Mouse (Mus musculus) hindbrain, embryonic 16.5 days (tissue): Measurements from ENCODE around the gene Cnn2. TPM values are rescaled to one million over a fixed set of nuclear protein-coding genes. Genes with fewer than 3 reads are reported as not detected.

Experiments
- ATAC-seq: fragments of 200-750 bp; cut with Nextera tagmentation; 2 replicates; pipeline ENCODE4 v1.8.0; 2017; ENCODE audit warnings: moderate TSS enrichment, moderate library complexity
- H3K27ac ChIP-seq: fragments of 300-500 bp; sonication (generic); 2 replicates; pipeline ENCODE4 v1.5.1; 2014; ENCODE audit warnings: low read depth, mild to moderate bottlenecking, control low read depth, low read length, moderate library complexity
- H3K27me3 ChIP-seq: fragments of 300-500 bp; sonication (generic); replicated peaks from 2 replicates; pipeline ENCODE4 v1.6.1; 2014; ENCODE audit warnings: low read length; ENCODE audit not compliant: control insufficient read depth, insufficient read depth
- H3K36me3 ChIP-seq: fragments of 300-500 bp; sonication (generic); 2 replicates; pipeline ENCODE4 v1.6.1; 2014; ENCODE audit warnings: mild to moderate bottlenecking, low read length, moderate library complexity, mixed read lengths; ENCODE audit not compliant: control insufficient read depth, insufficient read depth
- H3K4me1 ChIP-seq: fragments of 300-500 bp; sonication (generic); 2 replicates; pipeline ENCODE4 v1.6.1; 2014; ENCODE audit warnings: low read depth, low read length; ENCODE audit not compliant: control insufficient read depth, insufficient read depth
- H3K4me2 ChIP-seq: fragments of 300-500 bp; sonication (generic); 2 replicates; pipeline ENCODE4 v1.6.1; 2014; ENCODE audit warnings: mild to moderate bottlenecking, low read length, control low read depth, moderate library complexity
- H3K4me3 ChIP-seq: fragments of 300-500 bp; sonication (generic); 2 replicates; pipeline ENCODE4 v1.5.1; 2014; ENCODE audit warnings: mild to moderate bottlenecking, low read length, control low read depth, moderate library complexity
- H3K9ac ChIP-seq: fragments of 300-500 bp; sonication (generic); 2 replicates; pipeline ENCODE4 v1.6.1; 2014; ENCODE audit warnings: low read depth, mild to moderate bottlenecking, control low read depth, low read length, moderate library complexity
- H3K9me3 ChIP-seq: fragments of 300-500 bp; sonication (generic); 2 replicates; pipeline ENCODE4 v1.6.1; 2014; ENCODE audit warnings: mild to moderate bottlenecking, low read length, moderate library complexity; ENCODE audit not compliant: control insufficient read depth
- WGBS: fragments of 180-500 bp; shearing (Covaris S2); extraction: QIAGEN DNeasy Blood & Tissue Kit; methylation state at CpG from one replicate; pipeline ENCODE4 v1.1.7; 2014; 5-methylcytosine and 5-hydroxymethylcytosine counted together
- polyA plus RNA-seq: library from polyadenylated mRNA; unstranded; fragments of >200 nt; fragmentation: Nextera tagmentation; extraction: Ambion mirVana; gene quantifications from 2 replicates; pipeline ENCODE4 v1.2.1, GENCODE M21; 2015

Cnn2 gene
- polyA plus RNA-seq, 1 experiment from 2014 or later = 30.5 TPM

GRCm38 (mm10) chr10:79984871-79985270 is 3.5 kb upstream of the Cnn2 start:
- H3K36me3 ChIP-seq = no peaks in the 10 kb centered on the region
- peak overlapping the region; percentile 98 for H3K4me2 ChIP-seq
- ATAC-seq = peak; percentile 94
- peaks cover 22% of the 10 kb centered on the region for H3K27me3 ChIP-seq
- H3K9me3 ChIP-seq = no peaks in the 10 kb centered on the region
- H3K4me3 ChIP-seq = peak overlapping the region; percentile 80
- H3K4me1 ChIP-seq = peaks cover 31% of the 10 kb centered on the region
- peak overlapping the region; percentile 93 for H3K9ac ChIP-seq
- H3K27ac ChIP-seq = peak overlapping the region; percentile 94
- under 1% methylated on average over 22 of the region's 22 CpGs for WGBS

- peak; percentile 12; the same call in 1 of the 2 replicates for ATAC-seq
- H3K9ac ChIP-seq = peak overlapping the region; percentile 93
- 3% methylated on average over 35 of the region's 35 CpGs for WGBS
- peak overlapping the region; percentile 80 for H3K4me3 ChIP-seq
- H3K9me3 ChIP-seq = no peaks in the 10 kb centered on the region
- H3K36me3 ChIP-seq = no peaks in the 10 kb centered on the region
- peaks cover 24% of the 10 kb centered on the region for H3K27me3 ChIP-seq
- H3K27ac ChIP-seq = peak overlapping the region; percentile 94
- peak overlapping the region; percentile 98 for H3K4me2 ChIP-seq
- H3K4me1 ChIP-seq = peaks cover 31% of the 10 kb centered on the region
Measured at GRCm38 (mm10) chr10:79985334-79986231, 2.8 kb upstream of the Cnn2 start.

- no peak for ATAC-seq
Measured at GRCm38 (mm10) chr10:79986232-79986878, 2.0 kb upstream of the Cnn2 start.

GRCm38 (mm10) chr10:79986963-79987362 is 1.4 kb upstream of the Cnn2 start:
- 4% methylated on average over 11 of the region's 11 CpGs for WGBS
- H3K4me2 ChIP-seq = peak overlapping the region; percentile 13; the same call in 1 of the 2 replicates
- no peak overlapping the region for H3K9ac ChIP-seq
- no peak for ATAC-seq
- H3K9me3 ChIP-seq = peaks cover 6% of the 10 kb centered on the region
- H3K36me3 ChIP-seq = no peaks in the 10 kb centered on the region
- H3K27ac ChIP-seq = no peak overlapping the region
- H3K27me3 ChIP-seq = peaks cover 24% of the 10 kb centered on the region
- peaks cover 23% of the 10 kb centered on the region for H3K4me1 ChIP-seq
- no peak overlapping the region for H3K4me3 ChIP-seq

More at GRCm38 (mm10) chr10:79986232-79986878, 2.0 kb upstream of the Cnn2 start:
- peaks cover 24% of the 10 kb centered on the region for H3K27me3 ChIP-seq
- WGBS = 43% methylated on average over 6 of the region's 6 CpGs
- peaks cover 3% of the 10 kb centered on the region; the same call in 1 of the 2 replicates for H3K9me3 ChIP-seq
- H3K9ac ChIP-seq = peak overlapping the region; percentile 93
- H3K36me3 ChIP-seq = no peaks in the 10 kb centered on the region
- peaks cover 27% of the 10 kb centered on the region for H3K4me1 ChIP-seq
- H3K4me2 ChIP-seq = peak overlapping the region; percentile 98
- peak overlapping the region; percentile 94 for H3K27ac ChIP-seq
- H3K4me3 ChIP-seq = peak overlapping the region; percentile 80

GRCm38 (mm10) chr10:79987771-79988505 is 446 bp upstream of the Cnn2 start:
- Histone ChIP-seq H3K27me3 (peaks cover 24% of the 10 kb centered on the region), H3K9ac (peak overlapping the region; percentile 51), H3K4me1 (peaks cover 15% of the 10 kb centered on the region), H3K4me2 (peak overlapping the region; percentile 62), H3K27ac (no peak overlapping the region), H3K9me3 (peaks cover 6% of the 10 kb centered on the region), H3K4me3 (peak overlapping the region; percentile 48), H3K36me3 (no peaks in the 10 kb centered on the region)
- WGBS = 10% methylated on average over 27 of the region's 27 CpGs
- no peak for ATAC-seq

GRCm38 (mm10) chr10:79989272-79989786 is 945 bp downstream of the Cnn2 start:
- no peak overlapping the region for H3K9ac ChIP-seq
- peaks cover 24% of the 10 kb centered on the region for H3K27me3 ChIP-seq
- no peak overlapping the region for H3K27ac ChIP-seq
- H3K9me3 ChIP-seq = peaks cover 6% of the 10 kb centered on the region
- H3K36me3 ChIP-seq = no peaks in the 10 kb centered on the region
- H3K4me1 ChIP-seq = peaks cover 9% of the 10 kb centered on the region
- ATAC-seq = no peak
- H3K4me3 ChIP-seq = peak overlapping the region; percentile 48
- H3K4me2 ChIP-seq = peak overlapping the region; percentile 62
- 31% methylated on average over 8 of the region's 8 CpGs for WGBS

- Histone ChIP-seq H3K4me1 (peaks cover 9% of the 10 kb centered on the region), H3K9me3 (peaks cover 6% of the 10 kb centered on the region), H3K27ac (no peak overlapping the region), H3K36me3 (no peaks in the 10 kb centered on the region), H3K4me3 (peak overlapping the region; percentile 48; the same call in 1 of the 2 replicates), H3K4me2 (peak overlapping the region; percentile 62), H3K9ac (0 out of 2 replicates have a peak overlapping the region, but pooled peaks have one; percentile 24), H3K27me3 (peaks cover 24% of the 10 kb centered on the region)
- ATAC-seq = no peak
- 16% methylated on average over 15 of the region's 15 CpGs for WGBS
Measured at GRCm38 (mm10) chr10:79989870-79990269, 1.5 kb downstream of the Cnn2 start.

- no peak overlapping the region for H3K4me2 ChIP-seq
- H3K4me1 ChIP-seq = peaks cover 11% of the 10 kb centered on the region
- ATAC-seq = no peak
- H3K36me3 ChIP-seq = no peaks in the 10 kb centered on the region
- no peak overlapping the region for H3K4me3 ChIP-seq
- H3K27me3 ChIP-seq = peaks cover 24% of the 10 kb centered on the region
- H3K9ac ChIP-seq = no peak overlapping the region
- 58% methylated on average over 12 of the region's 12 CpGs for WGBS
- H3K27ac ChIP-seq = no peak overlapping the region
- H3K9me3 ChIP-seq = peaks cover 6% of the 10 kb centered on the region
Measured at GRCm38 (mm10) chr10:79991099-79991498, 2.7 kb downstream of the Cnn2 start.
